Mouse (Mus musculus): ENCODE data around the gene Siah2. TPM values are rescaled to one million over a fixed set of nuclear protein-coding genes. Genes with fewer than 3 reads are reported as not detected.

The Siah2 gene
- polyA plus RNA-seq, 1 experiment from 2014 or later: 4.2 TPM

- H3K36me3 ChIP-seq (ENCODE audit: control insufficient read depth, insufficient read depth, low read length): no peaks in the 10 kb centered on the region
- ATAC-seq (ENCODE audit: insufficient number of reproducible peaks, low FRiP score, low TSS enrichment, low read depth) (no peak), DNase-seq (ENCODE audit: low spot score) (no peak)
- WGBS: 82% methylated on average over 2 of the region's 2 CpGs
- H3K27ac ChIP-seq (replicated peaks; ENCODE audit: low read depth, low read length): no peak overlapping the region
- no peak overlapping the region for H3K9ac ChIP-seq (ENCODE audit: low read length)
- no peaks in the 10 kb centered on the region for H3K4me1 ChIP-seq (ENCODE audit: control insufficient read depth, insufficient read depth, low read length)
- no peaks in the 10 kb centered on the region for H3K9me3 ChIP-seq (ENCODE audit: control insufficient read depth, low read length)
- H3K4me3 ChIP-seq (ENCODE audit: low read depth, low read length): no peak overlapping the region
- no peak overlapping the region for H3K4me2 ChIP-seq (ENCODE audit: low read depth, severe bottlenecking)
- no peaks in the 10 kb centered on the region for H3K27me3 ChIP-seq (ENCODE audit: control insufficient read depth, insufficient read depth, low read length)
Observed at GRCm38 (mm10) chr3:58647179-58647578, 45.0 kb downstream of the Siah2 start.

- 83% methylated on average over 4 of the region's 4 CpGs for WGBS
- ATAC-seq (ENCODE audit: insufficient number of reproducible peaks, low FRiP score, low TSS enrichment, low read depth): no peak
Observed at GRCm38 (mm10) chr3:58646180-58646579, 46.0 kb downstream of the Siah2 start.

GRCm38 (mm10) chr3:58636406-58637295 lies 55.5 kb downstream of the Siah2 start, which contains the start of gene Erich6:
TSS of gene Erich6 (minus strand) at chr3:58637207.
- Histone ChIP-seq H3K4me3 (ENCODE audit: low read depth, low read length) (peak within 1 kb of the TSS; percentile 47), H3K27ac (replicated peaks; ENCODE audit: low read depth, low read length) (no peak within 1 kb of the TSS), H3K27me3 (ENCODE audit: control insufficient read depth, insufficient read depth, low read length) (no peaks in the 10 kb centered on the region), H3K36me3 (ENCODE audit: control insufficient read depth, insufficient read depth, low read length) (no peaks in the 10 kb centered on the region), H3K4me1 (ENCODE audit: control insufficient read depth, insufficient read depth, low read length) (0 out of 2 replicates have a peak, but pooled peaks cover 4% of the 10 kb centered on the region), H3K9me3 (ENCODE audit: control insufficient read depth, low read length) (no peaks in the 10 kb centered on the region), H3K9ac (ENCODE audit: low read length) (peak within 1 kb of the TSS; percentile 55), H3K4me2 (ENCODE audit: low read depth, severe bottlenecking) (peak within 1 kb of the TSS; percentile 89)
- ATAC-seq (ENCODE audit: insufficient number of reproducible peaks, low FRiP score, low TSS enrichment, low read depth) (peak; percentile 79), DNase-seq (ENCODE audit: low spot score) (peak; percentile 65)
- WGBS: 0% methylated on average over 33 of the region's 34 CpGs

More at GRCm38 (mm10) chr3:58646180-58646579, 46.0 kb downstream of the Siah2 start:
- H3K9ac ChIP-seq (ENCODE audit: low read length): no peak overlapping the region
- no peak overlapping the region for H3K4me3 ChIP-seq (ENCODE audit: low read depth, low read length)
- H3K36me3 ChIP-seq (ENCODE audit: control insufficient read depth, insufficient read depth, low read length): no peaks in the 10 kb centered on the region
- H3K9me3 ChIP-seq (ENCODE audit: control insufficient read depth, low read length): no peaks in the 10 kb centered on the region
- H3K4me1 ChIP-seq (ENCODE audit: control insufficient read depth, insufficient read depth, low read length): no peaks in the 10 kb centered on the region
- no peak overlapping the region for H3K4me2 ChIP-seq (ENCODE audit: low read depth, severe bottlenecking)
- no peaks in the 10 kb centered on the region for H3K27me3 ChIP-seq (ENCODE audit: control insufficient read depth, insufficient read depth, low read length)
- no peak for DNase-seq (ENCODE audit: low spot score)
- no peak overlapping the region for H3K27ac ChIP-seq (replicated peaks; ENCODE audit: low read depth, low read length)

GRCm38 (mm10) chr3:58631693-58632092 lies 60.5 kb downstream of the Siah2 start:
- no peak overlapping the region for H3K9ac ChIP-seq (ENCODE audit: low read length)
- H3K4me3 ChIP-seq (ENCODE audit: low read depth, low read length): no peak overlapping the region
- H3K36me3 ChIP-seq (ENCODE audit: control insufficient read depth, insufficient read depth, low read length): no peaks in the 10 kb centered on the region
- DNase-seq (ENCODE audit: low spot score): no peak
- no peak overlapping the region for H3K27ac ChIP-seq (replicated peaks; ENCODE audit: low read depth, low read length)
- H3K27me3 ChIP-seq (ENCODE audit: control insufficient read depth, insufficient read depth, low read length): no peaks in the 10 kb centered on the region
- WGBS: 81% methylated on average over 2 of the region's 2 CpGs
- H3K9me3 ChIP-seq (ENCODE audit: control insufficient read depth, low read length): no peaks in the 10 kb centered on the region
- ATAC-seq (ENCODE audit: insufficient number of reproducible peaks, low FRiP score, low TSS enrichment, low read depth): no peak
- 0 out of 2 replicates have a peak, but pooled peaks cover 4% of the 10 kb centered on the region for H3K4me1 ChIP-seq (ENCODE audit: control insufficient read depth, insufficient read depth, low read length)
- H3K4me2 ChIP-seq (ENCODE audit: low read depth, severe bottlenecking): no peak overlapping the region

GRCm38 (mm10) chr3:58624981-58625380 lies 67.2 kb downstream of the Siah2 start:
- Histone ChIP-seq H3K27ac (replicated peaks; ENCODE audit: low read depth, low read length) (no peak overlapping the region), H3K4me3 (ENCODE audit: low read depth, low read length) (no peak overlapping the region), H3K4me2 (ENCODE audit: low read depth, severe bottlenecking) (no peak overlapping the region), H3K27me3 (ENCODE audit: control insufficient read depth, insufficient read depth, low read length) (no peaks in the 10 kb centered on the region), H3K9ac (ENCODE audit: low read length) (no peak overlapping the region), H3K4me1 (ENCODE audit: control insufficient read depth, insufficient read depth, low read length) (no peaks in the 10 kb centered on the region), H3K36me3 (ENCODE audit: control insufficient read depth, insufficient read depth, low read length) (no peaks in the 10 kb centered on the region), H3K9me3 (ENCODE audit: control insufficient read depth, low read length) (no peaks in the 10 kb centered on the region)
- ATAC-seq (ENCODE audit: insufficient number of reproducible peaks, low FRiP score, low TSS enrichment, low read depth) (no peak), DNase-seq (ENCODE audit: low spot score) (no peak)
- 91% methylated on average over 4 of the region's 4 CpGs for WGBS

Other genes starting within 250 kb of the Siah2 start
- 63.2 and 66.3 TPM in 2 replicates for gene Eif2a, start 166.6 kb downstream of the Siah2 start, polyA plus RNA-seq (2014; fragmentation: Nextera tagmentation; extraction: Ambion mirVana)
- 165 and 176 TPM in 2 replicates for gene Serp1, start 166.5 kb downstream of the Siah2 start, polyA plus RNA-seq (2014; fragmentation: Nextera tagmentation; extraction: Ambion mirVana)
- 20.1 and 21.0 TPM in 2 replicates for gene Selenot, start 115.8 kb downstream of the Siah2 start, polyA plus RNA-seq (2014; fragmentation: Nextera tagmentation; extraction: Ambion mirVana)
- gene Erich6, start 55.2 kb downstream of the Siah2 start, polyA plus RNA-seq (2014; fragmentation: Nextera tagmentation; extraction: Ambion mirVana): 0.08 TPM in 1 of 2 replicates, not detected in the other
- 0.34 TPM in 1 of 2 replicates, not detected in the other for gene Mindy4b-ps, start 129.9 kb upstream of the Siah2 start, polyA plus RNA-seq (2014; fragmentation: Nextera tagmentation; extraction: Ambion mirVana)
- 0.28 and 0.44 TPM in 2 replicates for gene Clrn1, start 192.9 kb upstream of the Siah2 start, polyA plus RNA-seq (2014; fragmentation: Nextera tagmentation; extraction: Ambion mirVana)

Data from limb, embryonic 11.5 days (tissue).